7 mouse cellular contexts compared by ENCODE assay signal in the genomic region with DNA sequence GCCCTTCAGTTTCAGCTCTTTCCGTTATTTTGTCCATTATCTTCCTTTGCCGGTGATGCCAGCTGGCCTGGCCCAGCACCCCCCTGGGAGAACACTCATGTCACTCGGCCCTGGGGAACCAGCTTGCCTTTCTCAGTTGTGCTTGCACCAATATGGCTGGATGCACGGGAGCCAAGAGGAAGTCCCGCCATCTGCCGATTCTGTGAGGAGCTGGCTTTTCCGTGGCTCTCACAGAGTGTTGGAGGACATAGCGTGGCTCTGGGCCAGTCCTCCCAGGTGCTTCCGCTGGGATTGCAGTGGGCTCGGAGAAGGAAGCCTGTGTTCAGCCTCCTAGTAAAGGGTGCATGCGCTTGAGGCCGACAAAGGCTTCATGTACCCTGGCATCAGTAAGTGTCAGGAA. TPM values are rescaled to one million over a fixed set of nuclear protein-coding genes. Genes with fewer than 3 reads are reported as not detected.
A peak's percentile ranks its signal among the peaks of the same experiment; 100 is the strongest.
DNase-seq lines count a peak whose midpoint lies in the region; ATAC-seq and TF ChIP-seq lines count a peak whose summit lies in the region.

No protein-coding gene starts in this region.

- no peaks in the 10 kb centered on the region for H3K27me3 ChIP-seq in hindbrain, embryonic 14.5 days (ENCODE audit: control insufficient read depth, insufficient read depth, low read length)
- no peaks in the 10 kb centered on the region for H3K27me3 ChIP-seq in midbrain, embryonic 13.5 days
- no peaks in the 10 kb centered on the region for H3K27me3 ChIP-seq in kidney, embryonic 14.5 days (ENCODE audit: control insufficient read depth, insufficient read depth, low read length)

- no peaks in the 10 kb centered on the region for H3K36me3 ChIP-seq in hindbrain, embryonic 14.5 days (replicated peaks; ENCODE audit: control insufficient read depth, insufficient read depth)
- no peaks in the 10 kb centered on the region for H3K36me3 ChIP-seq in midbrain, embryonic 13.5 days
- H3K36me3 ChIP-seq in kidney, embryonic 14.5 days (ENCODE audit: control insufficient read depth, insufficient read depth, low read length) = no peaks in the 10 kb centered on the region

- no peak for TF ChIP-seq CTCF in brain, embryonic 14.5 days (IDR thresholded peaks at IDR 0.05; ENCODE audit: borderline replicate concordance, extremely low read depth, insufficient read depth, insufficient read length)

- H3K9me3 ChIP-seq in hindbrain, embryonic 14.5 days (ENCODE audit: control insufficient read depth, low read length) = no peaks in the 10 kb centered on the region
- no peaks in the 10 kb centered on the region for H3K9me3 ChIP-seq in midbrain, embryonic 13.5 days
- H3K9me3 ChIP-seq in kidney, embryonic 14.5 days (ENCODE audit: control insufficient read depth, low read length) = no peaks in the 10 kb centered on the region

- H3K9ac ChIP-seq in hindbrain, embryonic 14.5 days = no peak overlapping the region
- H3K9ac ChIP-seq in midbrain, embryonic 13.5 days (replicated peaks) = no peak overlapping the region
- H3K9ac ChIP-seq in kidney, embryonic 14.5 days (ENCODE audit: low read depth, low read length) = no peak overlapping the region

- ATAC-seq in hindbrain, embryonic 14.5 days (ENCODE audit: low FRiP score) = peak; percentile 53; the same call in 1 of the 2 replicates
- peak; percentile 40; the same call in 1 of the 2 replicates for ATAC-seq in midbrain, embryonic 13.5 days
- no peak for ATAC-seq in kidney, embryonic 14.5 days (ENCODE audit: low FRiP score, low TSS enrichment)

- H3K4me3 ChIP-seq in hindbrain, embryonic 14.5 days (replicated peaks; ENCODE audit: low read length) = no peak overlapping the region
- no peak overlapping the region for H3K4me3 ChIP-seq in midbrain, embryonic 13.5 days (replicated peaks)
- H3K4me3 ChIP-seq in kidney, embryonic 14.5 days (ENCODE audit: low read length) = no peak overlapping the region

- peak; percentile 91 for DNase-seq in brain, embryonic 14.5 days (ENCODE audit: low read depth)
- DNase-seq in cerebellum, adult 9-10 months = peak; percentile 99
- no peak for DNase-seq in hindbrain, embryonic 14.5 days (ENCODE audit: low spot score)
- DNase-seq in embryo, embryonic 10 days (ENCODE audit: low spot score) = no peak
- no peak for DNase-seq in urinary bladder, postnatal 36 days (ENCODE audit: low spot score in 2 of 2)

- TF ChIP-seq POLR2A in brain, embryonic 14.5 days (IDR thresholded peaks at IDR 0.05; ENCODE audit: borderline replicate concordance, extremely low read depth, insufficient read depth, insufficient read length, poor library complexity, severe bottlenecking) = no peak

- peaks cover 9% of the 10 kb centered on the region; the same call in 1 of the 2 replicates for H3K4me1 ChIP-seq in hindbrain, embryonic 14.5 days (replicated peaks; ENCODE audit: control insufficient read depth, insufficient read depth, low read length)
- no peaks in the 10 kb centered on the region; the same call in 1 of the 2 replicates for H3K4me1 ChIP-seq in midbrain, embryonic 13.5 days (replicated peaks)
- no peaks in the 10 kb centered on the region for H3K4me1 ChIP-seq in kidney, embryonic 14.5 days (ENCODE audit: control insufficient read depth, insufficient read depth, low read length)

- 70% methylated on average over 12 of the region's 12 CpGs for WGBS in hindbrain, embryonic 14.5 days
- 86% methylated on average over 12 of the region's 12 CpGs for WGBS in midbrain, embryonic 13.5 days
- WGBS in kidney, embryonic 14.5 days = 92% methylated on average over 12 of the region's 12 CpGs

- peak overlapping the region; percentile 26; the same call in 1 of the 2 replicates for H3K27ac ChIP-seq in hindbrain, embryonic 14.5 days
- no peak overlapping the region for H3K27ac ChIP-seq in midbrain, embryonic 13.5 days
- no peak overlapping the region for H3K27ac ChIP-seq in kidney, embryonic 14.5 days (ENCODE audit: low read depth, low read length)

- H3K4me2 ChIP-seq in hindbrain, embryonic 14.5 days (replicated peaks) = no peak overlapping the region
- H3K4me2 ChIP-seq in midbrain, embryonic 13.5 days (replicated peaks) = no peak overlapping the region
- no peak overlapping the region for H3K4me2 ChIP-seq in kidney, embryonic 14.5 days (replicated peaks; ENCODE audit: low read depth, low read length)

RNA-seq across cellular contexts. Expression of a gene that starts 36.0 kb away (rescaled TPM):
- polyA plus RNA-seq in brain, embryonic 14.5 days (2012; rRNA removed) = 24.0 and 34.9 TPM in 2 replicates
- 26.4 and 26.8 TPM in 2 replicates for polyA plus RNA-seq in hindbrain, embryonic 14.5 days (2014; fragmentation: Nextera tagmentation; extraction: Ambion mirVana)
- polyA plus RNA-seq in midbrain, embryonic 13.5 days (2015; fragmentation: Nextera tagmentation; extraction: Ambion mirVana) = 73.8 and 76.2 TPM in 2 replicates
- polyA plus RNA-seq in kidney, embryonic 14.5 days (2014; fragmentation: Nextera tagmentation; extraction: Ambion mirVana) = 16.6 and 26.8 TPM in 2 replicates

Comparison
In these comparisons a context has a peak if more than half of its experiments do, and no peak if none do; other contexts are left out.
1. DNase-seq: peak in brain, embryonic 14.5 days (single experiment) and cerebellum, adult 9-10 months (single experiment); none in hindbrain, embryonic 14.5 days (single experiment), embryo, embryonic 10 days (single experiment) and urinary bladder, postnatal 36 days (0 of 2).